Mouse (Mus musculus) gastrocnemius, adult 8-10 months (tissue): ENCODE results near the gene Mfsd6l. TPM values are rescaled to one million over a fixed set of nuclear protein-coding genes. Genes with fewer than 3 reads are reported as not detected.

Experiments
- DNase-seq, 2 experiments: peaks; one replicate each; pipeline ENCODE4 v3.0.0; 2022; ENCODE audit warnings: low spot score in 2 of 2
- total RNA-seq, 4 experiments: library from RNA; stranded (reverse); gene quantifications; 2 replicates each; pipeline ENCODE4 v1.2.4; 2022

Gene Mfsd6l
- total RNA-seq, result not detected

DNA sequence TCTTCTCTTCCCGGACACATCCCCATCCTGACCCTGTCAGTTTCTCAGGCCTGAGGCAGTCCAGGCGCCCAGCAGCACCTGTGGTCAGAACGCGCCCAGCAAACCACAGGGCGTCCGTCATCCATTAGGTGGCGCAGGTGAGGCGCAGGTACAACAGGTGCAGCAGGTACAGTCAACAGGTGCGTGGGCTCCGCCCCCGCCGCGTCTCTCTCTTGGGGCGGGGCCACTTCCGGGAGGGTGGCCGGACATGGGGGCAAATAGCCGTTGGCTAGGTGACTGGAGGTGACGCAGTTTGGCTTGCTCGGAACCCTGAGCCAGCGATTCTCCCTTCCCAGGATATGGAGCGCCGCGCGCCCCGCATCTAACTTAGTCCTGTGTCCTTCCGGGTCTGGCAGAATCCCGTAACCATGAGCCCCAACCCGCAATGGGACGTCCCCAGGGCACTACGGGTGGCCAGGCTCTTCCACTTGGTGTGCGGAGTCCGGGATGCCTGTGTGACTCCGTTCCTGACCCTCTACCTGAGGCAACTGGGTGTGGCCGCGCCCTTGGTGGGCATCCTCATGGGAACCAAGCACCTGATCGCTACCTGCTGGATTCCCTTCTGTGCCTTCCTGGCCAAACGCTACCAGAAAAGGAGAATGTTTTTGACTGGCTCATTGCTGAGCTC lies at the start of gene Mfsd6l:
Mfsd6l (plus strand) TSS at position 269 of the 667 bp plus-strand sequence.
- no peak for DNase-seq

- DNase-seq, result no peak
These were observed 48.7 kb upstream of the Mfsd6l start for GRCm38 (mm10) chr11:68507246-68507645.

DNA sequence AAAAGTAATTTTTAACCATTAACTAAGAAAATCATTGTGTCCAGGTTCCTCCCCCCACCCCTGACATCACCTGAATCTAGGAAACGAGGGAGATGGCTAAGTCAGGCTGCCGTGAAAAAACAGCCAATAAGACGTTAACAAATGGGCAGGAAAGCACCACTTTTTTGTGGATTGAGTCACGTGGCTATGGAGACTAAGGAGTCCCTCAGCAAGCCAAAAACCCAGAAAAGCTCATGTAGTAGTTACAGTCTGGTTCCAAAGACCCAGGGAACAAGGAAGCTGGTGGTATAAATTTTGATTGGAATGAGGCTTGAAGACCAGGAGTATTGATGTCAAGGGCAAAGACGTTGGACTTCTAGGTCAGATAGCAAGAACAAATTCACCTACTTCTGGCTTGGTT lies 47.4 kb upstream of the Mfsd6l start:
- DNase-seq, result no peak

GRCm38 (mm10) chr11:68509194-68509593 lies 46.8 kb upstream of the Mfsd6l start:
- no peak for DNase-seq

GRCm38 (mm10) chr11:68513969-68514368 lies 42.0 kb upstream of the Mfsd6l start:
- DNase-seq, result no peak

- DNase-seq, result no peak
These were observed 36.6 kb upstream of the Mfsd6l start for GRCm38 (mm10) chr11:68519362-68519761.

- DNase-seq, result no peak
These were observed 36.2 kb upstream of the Mfsd6l start for GRCm38 (mm10) chr11:68519815-68520214.

GRCm38 (mm10) chr11:68520439-68520838 lies 35.5 kb upstream of the Mfsd6l start:
- no peak for DNase-seq

GRCm38 (mm10) chr11:68521352-68521751 lies 34.6 kb upstream of the Mfsd6l start:
- no peak for DNase-seq

- no peak for DNase-seq
These were observed 29.5 kb upstream of the Mfsd6l start for GRCm38 (mm10) chr11:68526441-68526840.

GRCm38 (mm10) chr11:68531066-68531806 lies 24.8 kb upstream of the Mfsd6l start:
- DNase-seq, result peak; percentile 16 to 18

DNA sequence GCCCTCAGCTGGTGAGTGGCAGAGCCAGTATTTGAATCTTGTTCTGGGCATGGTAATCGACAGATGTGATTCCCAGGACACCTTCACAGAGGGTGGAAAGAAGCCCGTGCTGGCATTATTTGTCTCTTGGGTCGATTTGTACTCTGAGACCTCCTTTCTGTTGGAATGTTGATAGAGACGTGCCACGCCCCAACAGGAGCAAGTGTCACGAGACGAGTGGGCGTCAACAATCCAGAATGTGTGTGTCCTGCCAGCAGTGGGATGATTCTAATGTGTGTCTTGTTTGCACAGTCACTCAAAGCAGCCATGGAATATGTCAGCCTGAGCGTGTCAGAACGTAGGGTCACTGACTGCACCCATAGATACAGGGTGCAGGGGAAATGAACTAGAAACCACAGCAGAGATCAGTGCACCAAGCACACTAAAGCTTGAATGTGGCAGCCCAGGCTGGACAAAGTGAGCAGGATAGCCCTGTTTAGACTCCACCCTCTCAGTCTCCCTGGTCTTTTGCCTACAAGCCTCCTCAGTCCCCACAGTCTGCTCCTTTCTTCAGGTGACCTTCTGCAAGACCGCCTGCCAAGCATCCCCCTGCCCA lies 23.9 kb upstream of the Mfsd6l start:
- DNase-seq, result no peak

DNA sequence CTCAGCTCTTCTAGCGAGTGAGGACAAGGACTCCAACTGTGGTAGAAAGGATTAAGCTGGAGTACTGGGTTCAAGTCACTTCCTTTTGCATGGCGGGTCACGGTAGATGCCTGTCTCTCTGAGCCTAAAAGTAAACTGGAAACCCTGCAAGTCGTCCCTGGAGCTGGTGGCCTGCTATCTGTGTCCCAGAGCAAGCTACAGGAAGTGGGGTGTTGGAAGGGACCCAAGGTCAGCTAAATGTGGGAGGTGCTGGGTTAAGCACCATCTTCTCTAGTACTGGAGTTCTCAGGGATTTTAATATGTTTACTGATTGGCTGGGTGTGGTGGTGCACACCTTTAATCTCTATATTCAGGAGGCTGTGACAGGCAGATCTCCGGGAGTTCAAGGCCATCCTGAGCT lies 23.2 kb upstream of the Mfsd6l start:
- DNase-seq, result no peak

- DNase-seq, result no peak
These were observed 22.0 kb upstream of the Mfsd6l start for GRCm38 (mm10) chr11:68533971-68534475.

DNA sequence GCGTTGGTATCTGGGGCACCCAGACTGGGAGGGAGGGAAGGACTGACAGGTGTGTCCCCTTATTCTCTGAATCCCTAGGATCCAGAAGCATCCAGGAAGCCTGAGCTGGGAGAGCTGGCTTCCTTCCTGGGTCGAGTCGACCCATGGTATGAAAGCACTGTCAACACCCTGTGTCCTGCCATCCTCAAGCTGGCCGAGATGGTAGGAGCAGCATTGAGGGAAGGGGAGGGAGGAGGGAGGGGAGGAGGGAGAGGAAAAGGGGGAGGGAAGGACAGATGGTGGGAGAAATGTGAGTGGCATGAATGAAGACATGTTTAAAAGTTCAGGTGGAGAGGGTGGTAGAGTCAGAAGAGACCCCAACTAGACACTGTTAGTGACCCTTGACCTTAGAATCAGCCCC lies 20.0 kb upstream of the Mfsd6l start:
- no peak for DNase-seq

DNA sequence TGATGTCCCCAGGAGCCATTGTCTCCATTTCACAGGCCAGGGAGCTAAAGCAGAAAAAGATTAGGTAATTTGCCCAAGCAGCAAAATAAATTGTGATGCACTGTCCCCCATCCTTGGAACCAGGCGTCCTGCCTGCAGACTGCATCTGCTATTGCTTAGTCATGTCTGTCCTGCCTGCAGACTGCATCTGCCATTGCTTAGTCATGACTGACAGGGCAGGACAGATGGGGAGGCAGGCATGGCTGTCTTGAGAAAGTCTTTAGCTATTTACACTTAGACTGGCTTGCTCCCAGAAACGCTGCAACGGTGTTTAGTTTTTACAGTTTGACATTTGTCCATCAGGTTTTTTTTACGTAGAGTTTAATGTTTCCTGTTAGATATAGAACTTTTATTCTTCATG lies 19.5 kb upstream of the Mfsd6l start:
- DNase-seq, result no peak

DNA sequence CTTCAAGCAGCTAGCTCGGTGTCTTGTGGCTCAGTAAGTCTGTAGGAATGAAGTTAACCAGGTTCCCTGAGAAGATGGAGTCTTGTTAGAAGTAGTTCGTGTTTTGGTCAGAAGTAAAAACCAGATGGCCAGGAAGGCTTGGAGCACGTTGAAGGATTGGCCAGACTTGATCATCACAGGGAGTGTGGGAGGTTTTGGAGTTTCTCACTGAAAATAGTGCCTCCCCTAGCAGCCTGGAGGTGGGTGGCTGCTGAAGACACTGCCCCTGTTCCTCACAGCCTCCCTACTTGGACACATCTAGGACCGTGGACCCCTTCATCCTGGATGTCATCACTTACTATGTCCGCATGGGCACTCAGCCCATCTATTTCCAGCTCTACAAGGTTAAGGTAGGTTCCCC lies 16.4 kb upstream of the Mfsd6l start:
- no peak for DNase-seq

DNA sequence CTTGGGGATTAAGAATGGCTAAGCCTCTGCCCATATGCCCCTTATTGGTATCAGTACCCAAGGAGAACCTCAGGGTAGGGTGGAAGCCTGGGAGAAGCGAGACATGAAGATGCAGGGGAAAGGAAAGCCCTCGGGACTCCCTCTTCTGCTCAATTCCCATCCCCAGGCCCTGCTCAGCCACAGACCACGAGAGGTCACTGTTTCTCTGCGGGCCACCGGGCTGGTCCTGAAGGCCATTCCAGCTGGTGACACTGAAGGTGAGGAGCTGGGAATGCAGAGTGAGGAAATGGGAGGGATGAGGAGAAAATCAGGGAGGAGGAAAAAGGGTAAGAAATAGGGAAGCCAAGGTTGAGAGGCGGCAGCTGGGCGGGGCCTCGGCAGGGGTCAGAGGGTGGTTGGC lies 11.4 kb upstream of the Mfsd6l start:
- no peak for DNase-seq

DNA sequence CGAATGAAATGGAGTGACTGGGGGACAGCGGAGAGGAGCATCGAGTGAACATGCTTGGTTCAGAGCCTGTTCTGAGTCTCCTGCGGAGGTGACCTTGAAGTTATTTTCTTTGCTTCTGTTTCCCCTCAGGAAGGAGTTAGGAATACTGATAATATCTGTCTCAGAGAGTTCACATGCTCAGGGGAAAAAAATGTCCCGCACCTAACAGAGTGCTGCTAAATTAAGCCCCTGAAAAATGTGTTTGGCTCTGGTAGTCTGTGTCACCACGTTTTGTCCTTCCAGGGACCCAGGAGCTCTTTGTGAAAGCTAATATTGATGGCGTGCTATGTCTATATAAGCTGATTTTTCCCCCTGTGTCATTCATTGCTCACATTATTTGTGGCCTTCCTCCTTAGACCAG lies 10.8 kb upstream of the Mfsd6l start:
- DNase-seq, result no peak

- no peak for DNase-seq
These were observed 10.2 kb upstream of the Mfsd6l start for GRCm38 (mm10) chr11:68545682-68546222.

GRCm38 (mm10) chr11:68547484-68547883 lies 8.5 kb upstream of the Mfsd6l start:
- no peak for DNase-seq

DNA sequence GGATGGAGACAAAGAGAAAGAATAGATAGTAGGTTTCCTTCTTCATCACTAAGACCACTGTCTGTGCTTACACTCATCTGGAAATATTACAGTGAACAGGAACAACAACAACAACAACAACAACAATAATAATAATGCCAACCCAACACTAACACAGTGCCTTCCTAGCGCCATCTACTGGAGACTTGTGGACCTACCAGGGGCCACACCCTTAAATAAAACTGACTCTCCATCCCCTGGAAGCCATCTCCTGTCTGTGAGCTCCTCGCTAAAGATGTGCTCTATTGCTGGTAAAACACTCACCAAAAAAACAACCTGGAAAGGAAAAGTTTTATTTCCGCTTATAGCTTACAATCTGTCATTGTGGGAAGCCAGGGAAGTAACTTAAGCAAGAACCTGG lies 6.4 kb upstream of the Mfsd6l start:
- no peak for DNase-seq
